Mouse (Mus musculus): ENCODE results near the gene Cdipt.

The Cdipt gene

GRCm38 (mm10) chr7:127024755-127025555 lies 49.2 kb downstream of the Cdipt start:
- DNase-seq (ENCODE audit: low read depth, low spot score), result no peak

DNA sequence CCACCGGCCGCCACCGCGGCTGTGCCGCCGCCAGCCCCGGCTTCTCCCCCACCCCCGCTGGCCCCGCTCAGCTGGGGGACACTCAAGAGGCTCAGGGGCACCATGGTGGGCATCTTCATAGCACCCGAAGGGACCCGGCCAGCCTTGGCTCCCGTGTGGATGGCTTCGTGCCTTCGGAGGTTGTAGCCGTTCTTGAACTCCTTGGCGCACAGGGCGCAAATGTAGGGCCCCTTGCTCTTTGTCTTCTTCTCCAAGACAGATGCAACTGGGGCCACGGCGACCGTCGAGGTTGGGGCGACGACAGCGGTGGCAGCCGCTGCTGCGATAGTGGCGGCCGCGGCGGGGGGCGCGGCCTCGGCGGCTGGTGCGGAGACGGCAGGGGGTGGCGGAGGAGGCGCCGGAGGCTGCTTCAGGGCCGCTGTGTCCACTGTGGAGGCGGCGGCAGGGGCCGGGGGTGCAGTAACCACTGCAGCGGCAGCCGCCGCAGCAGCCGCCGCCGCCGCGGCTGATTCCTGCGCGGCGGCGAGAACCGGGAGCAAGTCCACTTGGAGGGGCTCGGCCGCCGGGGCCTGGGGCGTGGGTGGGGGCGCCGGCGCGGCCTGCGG lies 49.9 kb downstream of the Cdipt start:
- no peak for DNase-seq (ENCODE audit: low read depth, low spot score)

DNA sequence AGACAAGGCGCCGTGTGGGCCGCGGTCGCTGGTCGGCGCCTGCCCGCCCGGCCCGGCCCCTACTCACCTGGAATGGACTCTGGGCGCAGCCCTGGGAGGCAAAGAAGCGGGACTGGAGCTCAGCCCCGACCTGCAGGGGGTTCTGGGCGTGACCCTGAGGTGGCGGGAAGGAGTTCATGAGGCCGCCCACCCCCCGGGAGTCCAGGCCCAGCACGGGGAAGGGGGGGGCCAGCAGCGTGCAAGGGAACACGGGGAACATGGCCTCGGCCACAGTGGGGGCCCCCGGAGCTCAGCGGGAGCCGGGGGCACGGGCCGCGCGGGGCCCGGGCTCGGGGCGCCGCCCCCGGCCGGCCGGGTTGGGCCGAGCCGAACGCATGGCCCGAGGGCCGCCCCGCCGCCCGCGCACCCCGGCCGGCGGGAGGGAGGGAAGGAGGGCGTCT lies 50.5 kb downstream of the Cdipt start:
- no peak for DNase-seq (ENCODE audit: low read depth, low spot score)

GRCm38 (mm10) chr7:127026616-127026983 lies 50.9 kb downstream of the Cdipt start:
- no peak for DNase-seq (ENCODE audit: low read depth, low spot score)

DNA sequence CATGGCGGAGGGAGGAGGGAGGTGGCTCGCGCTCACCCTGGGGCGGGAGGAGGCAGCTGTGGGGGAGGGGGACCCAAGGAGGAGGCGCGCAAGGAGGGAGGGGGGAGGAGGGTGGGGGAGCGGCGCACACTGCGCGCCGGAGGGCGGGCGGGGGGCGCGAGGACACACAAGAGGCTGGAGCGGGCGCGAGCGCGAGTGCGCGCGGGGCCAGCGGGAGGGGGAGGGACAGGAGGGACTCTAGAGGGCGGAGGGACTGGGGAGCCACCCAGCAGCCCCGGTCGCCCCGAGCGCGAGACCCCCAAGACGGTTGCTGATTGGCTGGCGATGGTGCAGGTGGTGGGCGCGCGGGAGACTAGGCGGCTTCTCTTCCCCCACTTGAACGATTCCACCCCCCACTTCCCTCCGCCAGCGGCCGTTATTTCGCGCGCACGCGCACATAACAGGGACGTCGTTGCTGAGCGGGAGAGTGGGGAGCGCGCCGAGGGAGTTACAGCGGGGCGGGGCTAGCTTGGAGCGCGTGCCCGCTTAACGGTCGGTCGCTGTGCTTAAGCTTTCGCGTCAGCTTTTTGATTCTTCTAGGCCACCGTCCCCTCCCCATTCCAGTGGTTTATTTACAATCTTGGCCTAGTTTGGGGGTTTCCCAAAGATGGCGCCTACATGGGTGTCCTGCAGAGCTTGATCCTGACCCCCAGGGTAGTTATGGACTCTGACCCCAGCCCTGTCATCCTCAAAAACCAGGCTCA lies 51.4 kb downstream of the Cdipt start, which contains the start of gene Maz:
Gene Maz, minus strand, starts transcription at position 54 of the 743 bp plus-strand sequence.
- peak; percentile 99 for DNase-seq (ENCODE audit: low read depth, low spot score)

DNA sequence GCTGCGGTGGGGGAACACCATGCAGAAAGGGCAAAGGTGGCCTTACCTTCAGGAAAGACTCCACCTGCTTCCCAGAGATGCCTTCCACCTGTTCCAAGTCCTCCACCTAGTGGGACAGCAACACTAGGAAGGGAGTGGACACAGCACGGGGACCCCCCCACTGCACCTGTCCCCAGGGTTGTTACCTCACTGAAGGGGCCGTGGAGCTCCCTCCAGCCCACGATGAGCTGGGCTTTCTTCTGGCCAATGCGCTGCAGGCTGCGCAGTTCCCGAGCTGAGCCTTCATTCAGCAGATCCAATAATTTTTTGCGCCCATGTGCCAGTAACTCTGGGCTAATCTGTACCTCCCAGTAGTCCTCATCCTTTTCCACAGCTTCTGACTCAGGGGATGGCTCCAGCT lies 52.2 kb downstream of the Cdipt start:
- DNase-seq (ENCODE audit: low read depth, low spot score), result no peak

Data from brain, embryonic 18.5 days (tissue).